Mouse (Mus musculus) limb, embryonic 11.5 days (tissue): ENCODE measurements at regions not wholly inside any gene's neighbourhood (a gene's known extent, or its start where the extent isn't known, plus 50 kb on each side); places are given as distances from the start of the nearest gene placed in this dataset.
"Not testable (repeated sequence)": the region's sequence is repeated elsewhere in the genome, so short reads cannot be mapped to it uniquely, and the experiment has no call there.

Source experiments
- ATAC-seq: fragments of 200-750 bp; cut with Nextera tagmentation; 2 replicates; pipeline ENCODE4 v1.8.0; 2017; ENCODE audit warnings: low read depth; ENCODE audit not compliant: insufficient number of reproducible peaks, low FRiP score, low TSS enrichment
- DNase-seq: peaks from one replicate; pipeline ENCODE4 v3.0.0-alpha.2; 2015; ENCODE audit warnings: low spot score
- H3K27ac ChIP-seq: fragments of 300-500 bp; sonication (generic); replicated peaks from 2 replicates; pipeline ENCODE4 v1.5.1; 2014; ENCODE audit warnings: low read depth, mild to moderate bottlenecking, low read length
- H3K27me3 ChIP-seq: fragments of 300-500 bp; sonication (generic); 2 replicates; pipeline ENCODE4 v1.6.1; 2014; ENCODE audit warnings: mild to moderate bottlenecking, low read length, mixed read lengths; ENCODE audit not compliant: control insufficient read depth, insufficient read depth
- H3K36me3 ChIP-seq: fragments of 300-500 bp; sonication (generic); 2 replicates; pipeline ENCODE4 v1.6.1; 2014; ENCODE audit warnings: mild to moderate bottlenecking, low read length, moderate library complexity, mixed read lengths; ENCODE audit not compliant: control insufficient read depth, insufficient read depth
- H3K4me1 ChIP-seq: fragments of 300-500 bp; sonication (generic); 2 replicates; pipeline ENCODE4 v1.6.1; 2014; ENCODE audit warnings: low read length, mixed read lengths; ENCODE audit not compliant: control insufficient read depth, insufficient read depth
- H3K4me2 ChIP-seq: fragments of 300-500 bp; sonication (generic); 2 replicates; pipeline ENCODE4 v1.6.1; 2014; ENCODE audit warnings: low read depth, mild to moderate bottlenecking, moderate library complexity; ENCODE audit not compliant: severe bottlenecking
- H3K4me3 ChIP-seq: fragments of 300-500 bp; sonication (generic); 2 replicates; pipeline ENCODE4 v1.5.1; 2014; ENCODE audit warnings: low read depth, low read length
- H3K9ac ChIP-seq: fragments of 300-500 bp; sonication (generic); 2 replicates; pipeline ENCODE4 v1.6.1; 2014; ENCODE audit warnings: mild to moderate bottlenecking, low read length
- H3K9me3 ChIP-seq: fragments of 300-500 bp; sonication (generic); 2 replicates; pipeline ENCODE4 v1.6.1; 2016; ENCODE audit warnings: low read length; ENCODE audit not compliant: control insufficient read depth
- whole genome bisulfite sequencing: fragments of 180-500 bp; shearing (Covaris S2); extraction: QIAGEN DNeasy Blood & Tissue Kit; methylation state at CpG from one replicate; pipeline ENCODE4 v1.1.7; 2014; 5-methylcytosine and 5-hydroxymethylcytosine counted together

DNA sequence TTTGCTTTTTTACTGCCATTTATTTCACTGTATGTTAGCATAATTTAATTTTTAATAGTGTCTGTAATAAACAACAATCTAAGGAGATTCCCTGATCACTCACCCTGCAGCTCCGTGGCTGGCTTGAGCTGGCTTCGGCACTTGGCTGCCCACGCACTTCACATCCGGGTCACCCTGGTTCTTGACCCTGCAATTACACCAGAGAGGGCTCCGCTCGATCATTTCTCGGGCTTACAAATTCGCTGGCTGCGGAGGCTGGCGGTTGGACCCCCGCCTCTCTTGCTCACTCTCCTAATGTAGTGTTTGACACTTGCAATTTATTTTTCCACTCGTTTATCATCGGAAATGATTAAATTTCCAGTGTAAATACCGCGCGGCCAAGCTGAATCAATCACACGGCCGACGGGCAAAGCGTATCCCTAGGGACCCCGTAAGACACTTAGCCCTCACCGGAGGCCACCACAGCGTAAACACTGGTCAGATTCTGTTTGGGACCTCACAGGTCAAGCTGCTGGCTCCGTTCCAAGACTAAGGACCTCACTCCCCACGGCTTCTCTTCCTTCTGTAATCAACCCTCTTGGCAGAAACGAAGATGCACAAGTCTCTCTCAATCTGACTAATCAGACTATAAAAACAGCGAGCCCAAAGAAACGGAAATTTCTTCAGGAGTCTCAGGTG is 229.7 kb downstream of the Matn1 start:
- H3K9ac ChIP-seq, result no peak overlapping the region
- H3K9me3 ChIP-seq, result no peaks in the 10 kb centered on the region; the same call in 1 of the 2 replicates
- WGBS, result 85% methylated on average over 28 of the region's 28 CpGs

DNA sequence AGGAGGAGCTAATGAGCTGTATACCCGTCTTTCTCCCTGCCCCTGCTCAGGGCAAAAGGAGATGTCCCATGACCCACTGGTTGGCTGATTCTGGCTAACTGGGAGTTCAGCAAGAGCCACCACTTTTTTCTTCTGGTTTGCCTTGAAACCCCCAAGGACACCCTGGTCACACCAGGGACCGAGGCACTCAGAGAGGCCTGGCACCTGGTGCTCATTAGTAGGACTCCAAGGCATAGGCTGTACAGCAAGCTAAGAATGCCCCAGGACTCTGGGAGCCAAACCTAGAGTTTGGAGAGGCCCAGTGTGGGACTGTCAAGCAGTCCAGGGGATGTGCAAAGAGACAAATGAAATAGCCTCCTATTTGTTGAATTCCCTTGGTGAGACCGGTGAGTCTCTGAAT is 232.5 kb downstream of the Matn1 start:
- WGBS, result 33% methylated on average over 3 of the region's 3 CpGs
- no peak overlapping the region for H3K4me3 ChIP-seq

More for the DNA sequence above, 229.7 kb downstream of the Matn1 start:
- no peak for ATAC-seq
- DNase-seq, result no peak
- no peaks in the 10 kb centered on the region for H3K27me3 ChIP-seq
- no peak overlapping the region for H3K4me2 ChIP-seq
- H3K27ac ChIP-seq, result no peak overlapping the region
- H3K36me3 ChIP-seq, result no peaks in the 10 kb centered on the region
- H3K4me3 ChIP-seq, result no peak overlapping the region
- peaks cover 20% of the 10 kb centered on the region for H3K4me1 ChIP-seq

DNA sequence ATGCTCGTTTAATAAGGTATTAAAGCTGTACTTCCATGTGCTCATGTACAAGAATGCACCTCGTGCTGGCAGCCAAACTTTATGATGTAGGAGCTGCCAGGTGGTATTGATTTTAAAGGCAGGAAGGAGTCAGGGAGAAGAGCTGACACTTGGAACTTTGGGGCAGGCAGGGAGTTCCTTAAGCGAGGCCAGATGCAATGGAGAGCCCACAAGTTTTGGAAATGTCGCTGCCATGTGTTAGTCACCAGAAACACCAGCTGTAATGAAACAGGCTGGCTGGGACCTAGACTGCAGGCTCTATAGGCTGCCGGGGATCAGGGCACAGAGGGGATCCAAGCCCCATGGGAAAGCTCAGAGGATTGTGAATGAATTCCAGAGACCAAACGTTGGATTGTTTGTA is 233.7 kb downstream of the Matn1 start:
- no peak overlapping the region for H3K9ac ChIP-seq
- no peaks in the 10 kb centered on the region for H3K36me3 ChIP-seq
- peak; percentile 57; the same call in 1 of the 2 replicates for ATAC-seq
- 8% methylated on average over 6 of the region's 6 CpGs for WGBS
- no peak overlapping the region for H3K4me3 ChIP-seq
- H3K4me1 ChIP-seq, result peaks cover 26% of the 10 kb centered on the region
- no peaks in the 10 kb centered on the region for H3K27me3 ChIP-seq
- DNase-seq, result peak; percentile 79
- H3K9me3 ChIP-seq, result no peaks in the 10 kb centered on the region
- no peak overlapping the region for H3K4me2 ChIP-seq
- peak overlapping the region; percentile 69; the same call in 1 of the 2 replicates for H3K27ac ChIP-seq

More for the DNA sequence above, 232.5 kb downstream of the Matn1 start:
- Histone ChIP-seq H3K9ac (no peak overlapping the region), H3K36me3 (no peaks in the 10 kb centered on the region), H3K27me3 (no peaks in the 10 kb centered on the region), H3K4me2 (no peak overlapping the region), H3K27ac (peak overlapping the region; percentile 47; the same call in 1 of the 2 replicates), H3K4me1 (peaks cover 26% of the 10 kb centered on the region), H3K9me3 (no peaks in the 10 kb centered on the region; the same call in 1 of the 2 replicates)
- peak; percentile 67 for DNase-seq
- ATAC-seq, result no peak

DNA sequence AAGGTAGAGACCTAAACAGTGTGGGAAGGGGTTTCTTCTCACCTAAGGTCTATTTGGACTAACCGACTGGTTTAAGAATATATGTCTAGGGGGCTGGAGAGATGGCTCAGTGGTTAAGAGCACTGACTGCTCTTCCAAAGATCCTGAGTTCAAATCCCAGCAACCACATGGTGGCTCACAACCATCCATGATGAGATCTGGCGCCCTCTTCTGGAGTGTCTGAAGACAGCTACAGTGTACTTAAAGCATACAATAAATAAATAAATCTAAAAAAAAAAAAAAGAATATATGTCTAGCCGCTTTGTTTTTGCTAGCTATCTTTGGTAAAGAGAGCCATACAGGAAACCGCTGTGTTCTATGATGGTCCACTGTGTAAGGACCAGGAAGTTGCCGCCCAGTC is 234.5 kb downstream of the Matn1 start:
- H3K4me2 ChIP-seq, DNase-seq, ATAC-seq, H3K9me3 ChIP-seq, H3K9ac ChIP-seq, H3K36me3 ChIP-seq, H3K27ac ChIP-seq, H3K27me3 ChIP-seq, H3K4me3 ChIP-seq: not testable (repeated sequence)
- peaks cover 26% of the 10 kb centered on the region for H3K4me1 ChIP-seq
- WGBS, result 81% methylated on average over 5 of the region's 5 CpGs

DNA sequence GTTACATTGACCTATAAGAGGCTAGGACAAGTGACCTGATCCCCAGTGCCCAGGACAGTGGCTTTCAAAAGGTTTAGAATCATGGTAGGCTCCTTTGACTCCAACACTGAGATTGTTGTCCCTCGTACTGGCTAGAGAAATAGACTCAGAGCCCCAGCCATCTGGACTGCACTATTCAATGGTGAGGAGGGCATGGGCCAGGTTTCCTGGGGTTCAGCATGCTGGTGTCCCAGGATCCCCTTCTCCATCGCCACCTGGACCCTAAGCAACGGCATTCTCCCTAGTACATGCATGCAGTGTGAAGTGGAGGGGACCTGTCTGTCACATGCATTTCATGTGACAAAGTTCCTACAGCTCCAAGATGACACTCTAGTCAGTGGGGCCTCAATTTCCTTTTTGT is 243.9 kb downstream of the Matn1 start:
- H3K27ac ChIP-seq, result no peak overlapping the region
- WGBS, result 87% methylated on average over 3 of the region's 3 CpGs
- no peak overlapping the region for H3K4me2 ChIP-seq
- H3K36me3 ChIP-seq, result no peaks in the 10 kb centered on the region
- DNase-seq (no peak), ATAC-seq (no peak)
- H3K27me3 ChIP-seq, result no peaks in the 10 kb centered on the region
- H3K9ac ChIP-seq, result no peak overlapping the region
- no peaks in the 10 kb centered on the region for H3K4me1 ChIP-seq
- no peaks in the 10 kb centered on the region for H3K9me3 ChIP-seq
- no peak overlapping the region for H3K4me3 ChIP-seq

DNA sequence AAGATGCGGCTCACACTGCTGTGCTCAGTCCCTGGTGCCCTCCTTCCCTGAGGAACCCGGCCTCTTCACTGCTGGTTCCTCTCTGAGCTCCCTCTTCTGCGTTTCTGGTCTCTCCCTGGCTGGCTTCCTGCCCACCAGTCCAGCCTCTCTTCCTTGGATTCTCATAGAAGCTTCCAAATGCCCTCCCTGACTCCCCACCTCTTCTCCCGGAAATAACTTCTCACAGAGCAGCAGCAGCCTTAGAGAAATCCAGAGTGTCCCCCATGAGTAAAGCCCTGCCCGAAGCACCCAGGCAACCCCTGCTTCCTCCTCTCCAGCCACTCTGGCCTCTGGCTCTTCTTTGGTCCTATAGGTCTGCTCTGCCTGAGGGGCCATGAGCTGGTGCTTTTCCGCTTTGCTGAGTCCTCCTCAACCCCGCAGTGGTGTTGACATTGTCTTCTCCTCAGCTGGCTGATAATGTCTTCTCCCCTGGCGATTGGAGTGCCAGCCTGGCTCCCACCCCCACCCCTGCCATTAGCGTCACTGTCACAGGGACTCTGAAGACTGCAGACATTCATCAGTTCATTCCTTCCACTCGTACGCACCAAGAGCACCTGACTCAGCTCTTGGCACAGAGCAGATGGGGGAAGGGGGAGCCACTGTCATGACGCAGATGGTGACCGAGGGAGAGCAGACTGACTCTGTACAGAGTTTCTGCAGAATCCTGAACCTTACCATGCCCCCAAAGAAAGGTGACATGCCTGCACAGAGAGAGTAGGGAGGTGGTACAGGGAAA is 247.1 kb downstream of the Matn1 start:
- ATAC-seq, result no peak
- H3K4me3 ChIP-seq, result no peak overlapping the region
- no peak overlapping the region for H3K27ac ChIP-seq

DNA sequence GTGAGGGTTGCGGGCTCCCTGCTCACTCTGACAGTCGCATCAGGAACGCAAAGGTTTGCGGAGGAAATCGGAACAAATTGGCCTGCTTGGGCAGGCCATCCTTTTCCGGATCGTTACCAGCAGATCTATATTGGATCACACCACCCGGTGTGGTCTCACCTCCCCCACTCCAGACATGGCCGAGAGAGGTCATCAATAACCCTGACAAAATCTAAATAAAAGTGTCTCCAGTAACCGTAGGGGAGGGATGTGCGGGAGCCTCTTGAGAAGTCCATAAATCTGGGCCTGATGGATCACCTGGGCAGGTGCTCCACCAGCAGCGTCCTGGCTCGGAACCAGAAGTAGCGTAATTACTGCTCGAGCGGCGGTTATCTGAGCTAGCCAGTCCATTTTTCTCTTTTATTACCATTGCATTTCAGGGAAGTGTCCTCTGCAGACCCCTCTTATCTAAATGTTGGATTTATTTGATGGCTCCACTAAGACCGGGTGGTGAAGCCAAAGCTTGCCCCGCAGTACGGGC is 249.8 kb downstream of the Matn1 start:
- Histone ChIP-seq H3K36me3 (no peaks in the 10 kb centered on the region), H3K9me3 (no peaks in the 10 kb centered on the region), H3K4me1 (no peaks in the 10 kb centered on the region), H3K4me2 (no peak overlapping the region), H3K9ac (no peak overlapping the region), H3K27ac (no peak overlapping the region), H3K27me3 (no peaks in the 10 kb centered on the region), H3K4me3 (no peak overlapping the region)
- DNase-seq, result no peak
- 56% methylated on average over 20 of the region's 20 CpGs for WGBS
- ATAC-seq, result no peak

More for the DNA sequence above, 247.1 kb downstream of the Matn1 start:
- no peak for DNase-seq
- no peaks in the 10 kb centered on the region for H3K4me1 ChIP-seq
- H3K9ac ChIP-seq, result no peak overlapping the region
- no peaks in the 10 kb centered on the region for H3K27me3 ChIP-seq
- no peaks in the 10 kb centered on the region for H3K9me3 ChIP-seq
- H3K36me3 ChIP-seq, result no peaks in the 10 kb centered on the region
- 77% methylated on average over 13 of the region's 13 CpGs for WGBS
- H3K4me2 ChIP-seq, result no peak overlapping the region

DNA sequence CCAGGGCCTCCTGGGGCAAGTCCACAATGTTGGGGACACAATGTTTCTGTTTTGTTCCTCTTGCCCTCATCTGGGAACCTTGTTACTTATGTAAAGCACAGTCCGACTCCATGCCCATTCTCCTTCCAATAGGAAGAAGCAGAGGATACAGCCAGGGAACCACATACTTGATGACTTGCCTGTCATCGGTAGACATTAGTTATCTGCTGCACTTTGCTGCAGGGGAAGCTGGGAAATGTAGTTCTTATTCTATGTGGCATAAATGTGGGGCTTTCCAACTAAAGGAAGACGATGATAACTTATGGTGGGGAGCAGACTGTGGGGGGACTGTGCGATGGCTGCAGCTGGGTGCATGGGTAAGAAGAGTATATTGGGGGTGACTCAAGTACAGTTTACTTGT is 252.0 kb downstream of the Matn1 start:
- Histone ChIP-seq H3K9ac (no peak overlapping the region), H3K27ac (no peak overlapping the region), H3K4me3 (no peak overlapping the region), H3K4me1 (no peaks in the 10 kb centered on the region), H3K4me2 (no peak overlapping the region), H3K9me3 (no peaks in the 10 kb centered on the region), H3K27me3 (no peaks in the 10 kb centered on the region), H3K36me3 (no peaks in the 10 kb centered on the region)
- DNase-seq (no peak), ATAC-seq (no peak)
- 85% methylated on average over 4 of the region's 4 CpGs for WGBS
